Mouse (Mus musculus) megakaryocyte, embryonic 14.5 days (primary cell): ENCODE results near the gene Ltbr. TPM values are rescaled to one million over a fixed set of nuclear protein-coding genes. Genes with fewer than 3 reads are reported as not detected.

Experiments
- H3K27me3 ChIP-seq: replicated peaks from 2 replicates; pipeline ENCODE3; 2012; ENCODE audit warnings: inconsistent platforms
- H3K36me3 ChIP-seq: replicated peaks from 2 replicates; pipeline ENCODE3; 2012; ENCODE audit warnings: low read length, inconsistent platforms, mixed read lengths
- H3K4me1 ChIP-seq: 2 replicates; pipeline ENCODE4 v1.6.1; 2012; ENCODE audit warnings: inconsistent platforms
- H3K4me3 ChIP-seq: replicated peaks from 2 replicates; pipeline ENCODE3; 2012; ENCODE audit warnings: moderate library complexity, mild to moderate bottlenecking, inconsistent platforms
- H3K9me3 ChIP-seq: 2 replicates; pipeline ENCODE4 v1.6.1; 2012; ENCODE audit warnings: inconsistent platforms
- FLI1 ChIP-seq: IDR thresholded peaks from 2 replicates; pipeline ENCODE4 v1.6.1; 2012; ENCODE audit warnings: low read length, inconsistent platforms, mixed read lengths
- GATA1 ChIP-seq: IDR thresholded peaks from 3 replicates; pipeline ENCODE4 v1.6.1; 2012; ENCODE audit warnings: mixed read lengths, low read length, inconsistent platforms, borderline replicate concordance
- polyA plus RNA-seq: library from polyadenylated mRNA; stranded (reverse); fragments of >175 nt; gene quantifications from 2 replicates; pipeline ENCODE4 v1.2.3, GENCODE M21; 2012; ENCODE audit warnings: low replicate concordance; ENCODE audit not compliant: insufficient read depth

Ltbr gene
- polyA plus RNA-seq = 41.9 and 48.8 TPM in 2 replicates

DNA sequence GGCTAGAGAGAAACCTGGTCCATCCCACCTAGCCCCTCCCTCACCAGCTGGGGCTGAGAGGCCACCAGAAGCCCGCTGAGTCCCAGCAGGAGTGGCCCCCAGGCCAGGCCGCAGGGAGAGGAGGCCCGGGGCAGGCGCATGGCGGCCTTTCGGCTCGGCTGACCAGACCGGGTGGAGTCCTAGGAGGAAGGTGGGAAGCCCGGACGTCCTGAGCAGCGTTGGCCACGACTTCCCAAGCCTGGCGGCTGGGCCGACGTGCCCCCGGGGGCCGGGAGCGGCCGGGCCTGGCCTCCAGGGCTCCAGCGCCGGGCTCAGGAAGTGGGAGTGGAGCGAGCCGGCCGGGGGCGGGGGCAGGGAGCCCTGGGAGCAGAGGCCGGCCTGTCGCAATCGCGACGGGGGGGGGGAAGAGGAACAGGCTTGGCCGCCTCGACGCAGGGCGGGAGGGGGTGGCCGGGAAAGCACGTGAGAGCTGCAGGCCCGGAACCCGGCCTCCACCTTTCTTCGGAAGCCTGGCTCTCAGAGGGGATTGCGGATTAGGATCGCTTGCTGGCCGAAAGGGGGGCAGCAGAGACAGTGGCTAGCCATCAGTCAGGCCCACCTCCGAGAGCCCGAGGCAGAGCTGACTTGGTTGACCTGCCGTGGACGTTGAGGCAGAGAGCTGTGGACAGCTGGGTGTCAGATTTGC is at the start of gene Ltbr:
Ltbr (minus strand) TSS at position 340 of the 685 bp plus-strand sequence.
- H3K4me1 ChIP-seq = peaks cover 28% of the 10 kb centered on the region
- H3K9me3 ChIP-seq = no peaks in the 10 kb centered on the region
- H3K27me3 ChIP-seq = peaks cover 45% of the 10 kb centered on the region
- peaks cover 35% of the 10 kb centered on the region for H3K36me3 ChIP-seq
- H3K4me3 ChIP-seq = peak within 1 kb of the TSS; percentile 92
- no peak for TF ChIP-seq FLI1
- TF ChIP-seq GATA1 = no peak

DNA sequence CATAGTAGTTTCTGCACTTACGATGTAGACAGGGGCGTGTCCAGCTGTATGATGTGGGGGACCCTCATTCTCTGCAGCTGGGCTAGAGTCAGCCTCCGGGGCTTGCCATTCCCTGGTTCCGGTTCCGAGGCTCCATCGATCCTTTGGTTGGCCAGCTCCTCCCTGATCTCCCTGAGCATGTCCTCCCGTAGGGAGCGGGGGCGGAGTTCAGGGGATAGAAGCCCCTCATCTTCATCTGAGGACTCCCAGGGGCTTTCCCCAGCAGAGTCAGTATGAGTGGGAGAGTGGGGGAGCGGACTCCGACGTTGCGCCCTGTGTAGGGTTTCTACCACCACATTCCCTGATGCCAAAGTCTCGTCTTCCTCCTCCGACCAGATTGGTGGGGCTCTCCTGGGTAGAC is 49.3 kb upstream of the Ltbr start:
- H3K9me3 ChIP-seq = peaks cover 5% of the 10 kb centered on the region; the same call in 1 of the 2 replicates

DNA sequence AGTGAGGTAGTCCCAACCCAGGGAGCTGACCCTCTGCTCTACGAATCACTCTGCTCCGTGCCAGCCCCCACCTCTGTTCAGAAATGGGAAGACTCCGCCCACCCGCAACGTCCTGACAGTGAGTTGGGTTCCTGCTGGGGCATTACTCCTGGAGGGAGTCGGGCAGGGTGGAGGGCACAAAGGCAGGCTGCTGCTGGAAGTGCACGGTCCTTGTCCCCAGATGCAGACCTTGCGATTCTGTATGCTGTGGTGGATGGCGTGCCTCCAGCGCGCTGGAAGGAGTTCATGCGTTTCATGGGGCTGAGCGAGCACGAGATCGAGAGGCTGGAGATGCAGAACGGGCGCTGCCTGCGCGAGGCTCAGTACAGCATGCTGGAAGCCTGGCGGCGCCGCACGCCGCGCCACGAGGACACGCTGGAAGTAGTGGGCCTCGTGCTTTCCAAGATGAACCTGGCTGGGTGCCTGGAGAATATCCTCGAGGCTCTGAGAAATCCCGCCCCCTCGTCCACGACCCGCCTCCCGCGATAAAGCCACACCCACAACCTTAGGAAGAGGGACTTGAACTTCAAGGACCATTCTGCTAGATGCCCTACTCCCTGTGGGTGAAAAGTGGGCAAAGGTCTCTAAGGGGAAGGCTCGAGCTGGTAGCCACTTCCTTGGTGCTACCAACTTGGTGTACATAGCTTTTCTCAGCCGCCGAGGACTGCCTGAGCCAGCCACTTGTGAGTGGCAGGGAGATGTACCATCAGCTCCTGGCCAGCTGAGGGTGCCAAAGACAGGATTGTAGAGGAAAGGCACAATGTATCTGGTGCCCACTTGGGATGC is 48.0 kb upstream of the Ltbr start:
- peaks cover 5% of the 10 kb centered on the region; the same call in 1 of the 2 replicates for H3K9me3 ChIP-seq
- peaks cover 23% of the 10 kb centered on the region for H3K4me1 ChIP-seq
- peaks cover 41% of the 10 kb centered on the region for H3K27me3 ChIP-seq
- no peak for TF ChIP-seq FLI1
- no peak for TF ChIP-seq GATA1
- no peak overlapping the region for H3K4me3 ChIP-seq
- H3K36me3 ChIP-seq = peaks cover 55% of the 10 kb centered on the region

More for the DNA sequence above, 49.3 kb upstream of the Ltbr start:
- H3K36me3 ChIP-seq = peaks cover 44% of the 10 kb centered on the region
- H3K4me1 ChIP-seq = peaks cover 36% of the 10 kb centered on the region
- TF ChIP-seq GATA1 (no peak), FLI1 (no peak)
- H3K27me3 ChIP-seq = peaks cover 32% of the 10 kb centered on the region
- no peak overlapping the region for H3K4me3 ChIP-seq

DNA sequence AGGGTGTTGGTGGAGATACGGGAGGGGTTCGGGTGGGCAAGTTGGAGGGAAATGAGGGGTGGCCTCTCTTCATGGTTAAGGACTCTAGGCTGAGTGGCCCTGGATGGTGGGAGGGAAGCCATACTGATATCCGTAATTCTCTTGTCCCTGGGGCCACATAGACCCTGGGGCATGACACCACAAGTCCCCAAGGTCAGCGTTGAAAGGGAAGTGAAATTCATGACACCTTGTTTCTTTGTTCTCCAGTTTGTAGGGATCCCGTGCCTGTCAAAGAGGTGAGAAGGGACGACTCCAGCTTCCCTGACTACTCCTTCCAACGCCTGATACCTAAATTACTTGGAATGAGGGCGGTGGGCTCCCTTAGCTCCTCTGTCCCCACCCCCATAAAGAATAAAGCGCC is 47.2 kb upstream of the Ltbr start:
- Histone ChIP-seq H3K36me3 (peaks cover 55% of the 10 kb centered on the region), H3K4me3 (no peak overlapping the region), H3K27me3 (peaks cover 48% of the 10 kb centered on the region), H3K4me1 (peaks cover 19% of the 10 kb centered on the region), H3K9me3 (peaks cover 2% of the 10 kb centered on the region; the same call in 1 of the 2 replicates)
- no peak for TF ChIP-seq GATA1
- no peak for TF ChIP-seq FLI1

DNA sequence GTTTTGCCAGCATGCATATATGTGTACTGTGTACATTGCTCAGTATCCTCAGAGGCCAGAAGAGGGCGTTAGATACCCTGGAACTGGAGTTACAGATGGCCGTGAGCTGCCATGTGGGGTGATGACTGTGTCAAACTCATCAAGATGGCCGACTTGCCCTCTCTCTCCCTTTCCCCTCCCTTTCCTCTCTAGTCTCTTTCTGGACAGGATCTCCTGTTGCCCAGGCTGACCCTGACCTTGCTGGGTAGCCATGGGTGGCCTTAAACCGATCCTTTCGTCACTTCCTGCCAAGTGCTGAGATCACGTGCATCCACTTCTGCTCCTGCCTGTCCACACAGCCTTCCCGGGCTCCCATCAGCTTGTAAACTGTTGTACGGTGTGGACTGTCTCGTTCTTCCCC is 46.3 kb upstream of the Ltbr start:
- Histone ChIP-seq H3K4me1 (peaks cover 24% of the 10 kb centered on the region), H3K9me3 (no peaks in the 10 kb centered on the region), H3K36me3 (peaks cover 55% of the 10 kb centered on the region), H3K27me3 (peaks cover 56% of the 10 kb centered on the region), H3K4me3 (no peak overlapping the region)
- TF ChIP-seq FLI1 (no peak), GATA1 (no peak)

DNA sequence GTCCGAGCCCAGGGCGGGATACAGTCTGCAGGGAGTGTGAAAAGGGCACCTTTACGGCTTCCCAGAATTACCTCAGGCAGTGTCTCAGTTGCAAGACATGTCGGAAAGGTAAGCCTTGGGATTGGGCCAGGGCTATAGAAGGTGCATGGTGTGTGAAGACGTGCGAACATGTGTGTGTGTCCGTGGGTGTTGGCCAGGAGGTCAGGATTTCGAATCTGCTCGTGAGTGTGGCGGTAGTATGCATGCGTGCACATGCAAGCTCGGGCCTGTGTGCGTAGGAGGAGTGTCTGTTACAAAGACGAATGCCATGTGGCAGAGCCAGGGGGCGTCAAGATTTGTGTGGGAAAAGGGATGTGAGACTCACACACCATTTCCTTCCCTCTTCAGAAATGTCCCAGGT is 43.6 kb upstream of the Ltbr start:
- Histone ChIP-seq H3K4me1 (peaks cover 43% of the 10 kb centered on the region), H3K9me3 (no peaks in the 10 kb centered on the region), H3K4me3 (no peak overlapping the region), H3K36me3 (peaks cover 45% of the 10 kb centered on the region), H3K27me3 (peaks cover 54% of the 10 kb centered on the region)
- TF ChIP-seq FLI1 (no peak), GATA1 (no peak)

DNA sequence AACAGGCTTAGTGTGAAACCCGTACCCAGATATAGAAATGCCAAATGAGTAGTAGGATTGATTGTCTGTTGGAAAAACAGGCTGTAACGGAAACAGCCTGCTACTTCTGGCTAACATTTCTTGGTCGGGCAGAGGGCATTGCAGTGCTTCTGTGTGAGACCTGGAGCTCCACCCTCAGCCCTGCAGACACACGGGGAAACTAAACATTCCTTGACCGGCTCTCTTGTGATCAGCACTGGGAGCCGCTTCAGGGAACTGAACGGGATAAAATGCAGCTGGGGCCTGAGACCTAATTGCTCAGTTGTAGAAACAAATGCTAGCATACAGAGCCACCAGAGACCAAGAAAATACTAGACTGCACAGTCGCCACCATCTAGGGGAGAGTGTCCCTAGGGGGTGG is 42.6 kb upstream of the Ltbr start:
- no peak overlapping the region for H3K4me3 ChIP-seq
- peaks cover 61% of the 10 kb centered on the region for H3K27me3 ChIP-seq
- H3K36me3 ChIP-seq = peaks cover 35% of the 10 kb centered on the region
- TF ChIP-seq FLI1 = no peak
- TF ChIP-seq GATA1 = no peak
- H3K9me3 ChIP-seq = no peaks in the 10 kb centered on the region
- H3K4me1 ChIP-seq = peaks cover 51% of the 10 kb centered on the region

DNA sequence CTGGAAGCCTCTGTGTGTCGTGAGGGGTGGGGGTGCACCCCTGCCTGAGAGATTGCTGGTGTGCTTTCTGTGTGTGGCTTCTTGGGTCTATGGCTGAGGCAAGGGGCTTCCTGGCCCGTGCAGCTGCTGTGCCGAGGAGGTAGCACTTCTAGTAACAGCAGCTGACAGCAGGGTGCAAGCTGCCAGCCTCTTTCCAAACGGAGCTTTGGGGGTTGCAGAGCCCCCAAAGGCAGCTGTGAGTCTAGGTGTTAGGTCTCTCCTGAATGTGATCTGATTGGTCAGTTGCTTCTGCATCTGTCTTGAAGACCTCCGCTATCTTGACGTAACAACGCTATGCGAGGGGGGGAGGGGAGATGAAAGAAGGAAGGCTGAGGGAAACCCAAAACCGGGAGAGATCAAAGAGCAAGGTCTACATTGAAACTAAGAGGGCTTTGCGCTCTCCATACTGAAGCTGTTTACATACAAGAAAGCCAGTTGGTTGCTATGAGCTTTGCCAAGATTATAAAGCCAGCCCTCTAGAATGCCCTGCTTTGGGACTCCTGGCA is 41.6 kb upstream of the Ltbr start:
- H3K9me3 ChIP-seq = no peaks in the 10 kb centered on the region
- H3K4me1 ChIP-seq = peaks cover 61% of the 10 kb centered on the region
- H3K36me3 ChIP-seq = peaks cover 27% of the 10 kb centered on the region
- peak overlapping the region; percentile 82 for H3K4me3 ChIP-seq
- TF ChIP-seq GATA1 = no peak
- TF ChIP-seq FLI1 = no peak
- H3K27me3 ChIP-seq = peaks cover 68% of the 10 kb centered on the region

DNA sequence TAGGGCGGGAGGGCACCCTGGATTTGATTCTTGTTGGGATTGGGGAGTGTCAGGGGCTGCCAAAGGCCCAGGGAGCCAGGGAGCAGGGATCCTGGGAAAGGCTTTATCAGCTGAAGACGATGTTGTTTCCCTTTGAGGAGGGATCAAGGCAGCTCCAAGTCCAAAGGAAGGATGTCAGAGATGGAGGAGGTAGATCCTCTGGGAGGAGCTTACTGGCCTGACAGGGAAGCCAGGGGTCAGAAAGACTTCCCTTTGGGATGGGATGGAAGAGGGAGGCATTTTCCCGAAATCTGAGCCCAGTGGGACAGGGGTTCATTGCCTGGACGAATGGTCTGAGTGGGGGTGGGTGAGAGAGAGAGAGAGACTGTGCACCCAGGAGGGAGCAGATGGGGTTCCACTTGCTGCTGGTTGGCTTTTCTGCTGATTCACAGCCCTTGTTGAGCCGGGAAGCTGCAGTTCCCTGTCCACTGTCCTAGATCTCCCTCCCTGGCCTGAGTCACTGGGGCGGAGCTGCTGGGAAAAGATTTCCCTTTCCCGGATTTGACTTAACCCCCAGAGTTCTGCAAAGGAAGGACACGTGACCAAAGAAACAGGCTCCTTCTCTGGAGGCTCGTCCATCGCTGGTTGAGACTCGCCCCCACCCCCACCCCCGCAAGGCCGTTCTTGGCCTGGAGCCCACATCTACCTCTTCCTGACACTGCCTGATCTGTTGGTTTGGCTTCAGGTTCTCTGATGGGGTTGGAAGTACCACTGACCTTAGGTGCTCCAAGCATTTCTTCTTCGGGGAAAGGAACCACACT is 40.9 kb upstream of the Ltbr start:
- Histone ChIP-seq H3K4me1 (peaks cover 63% of the 10 kb centered on the region), H3K4me3 (peak overlapping the region; percentile 82), H3K27me3 (peaks cover 73% of the 10 kb centered on the region), H3K36me3 (peaks cover 24% of the 10 kb centered on the region), H3K9me3 (no peaks in the 10 kb centered on the region)
- TF ChIP-seq GATA1 (no peak), FLI1 (no peak)
